ENCODE assay signal across 20 mouse cellular contexts in genomic region chr1:183252574-183252973, GRCm38 (mm10). TPM values are rescaled to one million over a fixed set of nuclear protein-coding genes. Genes with fewer than 3 reads are reported as not detected.
DNase-seq lines count a peak whose midpoint lies in the region; ATAC-seq lines count a peak whose summit lies in the region.
"Had no signal": no experiment of that assay in that cellular context is flagged by ENCODE, and none has a peak within 500 bp of the region (broad histone marks: within the 10 kb centered on the region; RNA-seq: fewer than 3 reads in every experiment).

No protein-coding gene starts in this region.

- WGBS in forebrain, embryonic 16.5 days = 43% methylated on average over 10 of the region's 10 CpGs
- WGBS in forebrain, embryonic 10.5 days = 77% methylated on average over 10 of the region's 10 CpGs
- WGBS in midbrain, embryonic 12.5 days = 60% methylated on average over 10 of the region's 10 CpGs

- no peak overlapping the region for H3K4me3 ChIP-seq in forebrain, embryonic 16.5 days (replicated peaks; ENCODE audit: low read length)
- no peak overlapping the region for H3K4me3 ChIP-seq in forebrain, embryonic 10.5 days
- H3K4me3 ChIP-seq in midbrain, embryonic 12.5 days = no peak overlapping the region
- H3K4me3 ChIP-seq: embryonic facial prominence, embryonic 13.5 days; limb, embryonic 15.5 days; liver, embryonic 15.5 days had no signal

- no peaks in the 10 kb centered on the region for H3K36me3 ChIP-seq in forebrain, embryonic 16.5 days (ENCODE audit: control insufficient read depth, insufficient read depth)
- H3K36me3 ChIP-seq in forebrain, embryonic 10.5 days (replicated peaks) = no peaks in the 10 kb centered on the region
- H3K36me3 ChIP-seq in midbrain, embryonic 12.5 days = no peaks in the 10 kb centered on the region
- H3K36me3 ChIP-seq: embryonic facial prominence, embryonic 13.5 days; limb, embryonic 15.5 days; liver, embryonic 15.5 days had no signal

- peak; percentile 26; the same call in 1 of the 2 replicates for ATAC-seq in forebrain, embryonic 16.5 days
- no peak for ATAC-seq in midbrain, embryonic 12.5 days (ENCODE audit: low FRiP score, low read depth)
- ATAC-seq in megakaryocyte, adult 5-6 weeks (ENCODE audit: poor library complexity, severe bottlenecking) = no peak

- no peaks in the 10 kb centered on the region for H3K27me3 ChIP-seq in forebrain, embryonic 16.5 days (replicated peaks; ENCODE audit: control insufficient read depth, insufficient read depth, low read length)
- H3K27me3 ChIP-seq in forebrain, embryonic 10.5 days (ENCODE audit: poor library complexity, severe bottlenecking) = no peaks in the 10 kb centered on the region
- no peaks in the 10 kb centered on the region for H3K27me3 ChIP-seq in midbrain, embryonic 12.5 days
- H3K27me3 ChIP-seq: CH12.LX; embryonic facial prominence, embryonic 13.5 days; limb, embryonic 15.5 days; liver, embryonic 15.5 days had no signal

- no peak overlapping the region for H3K4me2 ChIP-seq in forebrain, embryonic 16.5 days (ENCODE audit: low read length)
- no peak overlapping the region for H3K4me2 ChIP-seq in midbrain, embryonic 12.5 days (replicated peaks)
- H3K4me2 ChIP-seq: embryonic facial prominence, embryonic 13.5 days; limb, embryonic 15.5 days; liver, embryonic 15.5 days had no signal

- DNase-seq in forebrain, embryonic 10.5 days (ENCODE audit: extremely low spot score, low spot score) = no peak
- peak; percentile 34 for DNase-seq in thymus, postnatal 4 days
- no peak for DNase-seq in thymus, adult 18-20 months
- DNase-seq in cerebellum, adult 9-10 months = no peak
- DNase-seq in urinary bladder, postnatal 4 days (ENCODE audit: low spot score in 2 of 2) = no peak
- DNase-seq: adrenal gland, postnatal 25 days; cerebellum, adult 2 months; gastrocnemius, postnatal 36 days; kidney, adult 11 months; right cerebral cortex, postnatal 14 days; spleen, adult 18-20 months had no signal

- H3K4me1 ChIP-seq in forebrain, embryonic 16.5 days (replicated peaks; ENCODE audit: control insufficient read depth, insufficient read depth, low read length) = peaks cover 3% of the 10 kb centered on the region; the same call in 1 of the 2 replicates
- H3K4me1 ChIP-seq in forebrain, embryonic 10.5 days = no peaks in the 10 kb centered on the region; the same call in 1 of the 2 replicates
- H3K4me1 ChIP-seq in midbrain, embryonic 12.5 days = peaks cover 3% of the 10 kb centered on the region

- no peaks in the 10 kb centered on the region for H3K9me3 ChIP-seq in forebrain, embryonic 16.5 days (ENCODE audit: control insufficient read depth, low read length)
- no peaks in the 10 kb centered on the region for H3K9me3 ChIP-seq in forebrain, embryonic 10.5 days
- H3K9me3 ChIP-seq in midbrain, embryonic 12.5 days = no peaks in the 10 kb centered on the region
- H3K9me3 ChIP-seq: embryonic facial prominence, embryonic 13.5 days; limb, embryonic 15.5 days; liver, embryonic 15.5 days had no signal

- no peak overlapping the region for H3K9ac ChIP-seq in forebrain, embryonic 16.5 days (replicated peaks; ENCODE audit: low read depth, low read length)
- no peak overlapping the region for H3K9ac ChIP-seq in midbrain, embryonic 12.5 days (replicated peaks)
- H3K9ac ChIP-seq: embryonic facial prominence, embryonic 13.5 days; limb, embryonic 15.5 days; liver, embryonic 15.5 days had no signal

- no peak overlapping the region for H3K27ac ChIP-seq in forebrain, embryonic 16.5 days (ENCODE audit: low read length)
- no peak overlapping the region for H3K27ac ChIP-seq in forebrain, embryonic 10.5 days
- 0 out of 2 replicates have a peak overlapping the region, but pooled peaks have one; percentile 42 for H3K27ac ChIP-seq in midbrain, embryonic 12.5 days (replicated peaks)
- H3K27ac ChIP-seq: embryonic facial prominence, embryonic 13.5 days; kidney, postnatal 0 days; limb, embryonic 15.5 days; liver, embryonic 15.5 days; macrophage had no signal

RNA-seq across cellular contexts. Expression of gene Disp1, which starts 31.3 kb away (rescaled TPM):
- 6.4 and 7.1 TPM in 2 replicates for polyA plus RNA-seq in forebrain, embryonic 16.5 days (2015; fragmentation: Nextera tagmentation; extraction: Ambion mirVana)
- polyA plus RNA-seq in forebrain, embryonic 10.5 days (2016; fragmentation: Nextera tagmentation; extraction: Ambion mirVana) = 9.2 and 10.3 TPM in 2 replicates
- polyA plus RNA-seq in midbrain, embryonic 12.5 days (2016; fragmentation: Nextera tagmentation; extraction: Ambion mirVana) = 12.2 and 13.2 TPM in 2 replicates
- 3.6 and 10.7 TPM in 2 replicates for total RNA-seq in megakaryocyte, adult 5-6 weeks (2015)
- total RNA-seq in megakaryocyte, adult 5-6 weeks (2017) = 5.2 and 5.7 TPM in 2 replicates

RNA-seq across cellular contexts. Expression of gene Aida, which starts 43.8 kb away (rescaled TPM):
- 51.6 and 51.7 TPM in 2 replicates for polyA plus RNA-seq in forebrain, embryonic 16.5 days (2015; fragmentation: Nextera tagmentation; extraction: Ambion mirVana)
- polyA plus RNA-seq in forebrain, embryonic 10.5 days (2016; fragmentation: Nextera tagmentation; extraction: Ambion mirVana) = 46.1 and 47.7 TPM in 2 replicates
- polyA plus RNA-seq in midbrain, embryonic 12.5 days (2016; fragmentation: Nextera tagmentation; extraction: Ambion mirVana) = 68.5 and 69.6 TPM in 2 replicates
- 66.0 and 71.4 TPM in 2 replicates for total RNA-seq in megakaryocyte, adult 5-6 weeks (2015)
- total RNA-seq in megakaryocyte, adult 5-6 weeks (2017) = 85.7 and 88.5 TPM in 2 replicates

RNA-seq across cellular contexts. Expression of gene Brox, which starts 44.5 kb away (rescaled TPM):
- 120 and 132 TPM in 2 replicates for polyA plus RNA-seq in forebrain, embryonic 16.5 days (2015; fragmentation: Nextera tagmentation; extraction: Ambion mirVana)
- polyA plus RNA-seq in forebrain, embryonic 10.5 days (2016; fragmentation: Nextera tagmentation; extraction: Ambion mirVana) = 35.5 and 36.4 TPM in 2 replicates
- polyA plus RNA-seq in midbrain, embryonic 12.5 days (2016; fragmentation: Nextera tagmentation; extraction: Ambion mirVana) = 77.3 and 77.5 TPM in 2 replicates
- 35.1 and 44.4 TPM in 2 replicates for total RNA-seq in megakaryocyte, adult 5-6 weeks (2015)
- total RNA-seq in megakaryocyte, adult 5-6 weeks (2017) = 52.9 and 66.7 TPM in 2 replicates
